ENCODE assay signal across 22 mouse cellular contexts in the genomic region with DNA sequence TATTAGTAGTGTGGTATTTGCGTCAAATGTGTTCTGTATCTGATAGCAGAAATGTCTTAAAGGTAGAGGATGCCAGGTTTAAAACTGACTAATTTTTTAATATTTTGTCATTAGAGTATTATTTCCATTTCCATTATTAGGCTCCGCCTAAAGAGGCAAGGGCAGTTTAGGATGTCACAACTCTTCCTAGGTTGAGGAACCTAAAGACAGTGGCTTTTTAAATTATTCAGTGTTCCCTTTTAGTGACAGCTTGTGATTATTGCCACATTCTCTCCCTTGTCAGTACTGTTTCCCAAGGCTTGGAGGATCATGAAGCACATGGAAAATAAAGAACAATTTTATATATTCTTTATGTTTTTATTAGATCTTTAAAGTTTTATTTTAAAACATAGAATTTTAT.
DNase-seq lines count a peak whose midpoint lies in the region; ATAC-seq and TF ChIP-seq lines count a peak whose summit lies in the region.
"Had no signal": no experiment of that assay in that cellular context is flagged by ENCODE, and none has a peak within 500 bp of the region (broad histone marks: within the 10 kb centered on the region; RNA-seq: fewer than 3 reads in every experiment).

No protein-coding gene starts in this region.

- H3K27ac ChIP-seq in lung, postnatal 0 days (ENCODE audit: low read length) = no peak overlapping the region
- peak overlapping the region; percentile 51 for H3K27ac ChIP-seq in macrophage
- H3K27ac ChIP-seq: embryonic facial prominence, embryonic 15.5 days; forebrain, embryonic 10.5 days; gastrocnemius, adult 2 months; heart, embryonic 13.5 days; hindbrain, embryonic 12.5 days had no signal

- WGBS in lung, postnatal 0 days = 84% methylated on average over 2 of the region's 2 CpGs
- 73% methylated on average over 2 of the region's 2 CpGs for WGBS in macrophage (ENCODE audit: missing documents)

- TF ChIP-seq EP300 in lung, postnatal 0 days (IDR thresholded peaks at IDR 0.05) = no peak

- H3K4me1 ChIP-seq in lung, postnatal 0 days (ENCODE audit: insufficient read depth, low read depth, low read length) = no peaks in the 10 kb centered on the region
- H3K4me1 ChIP-seq in G1E (ENCODE audit: insufficient read depth, low read depth, low read length) = peaks cover 6% of the 10 kb centered on the region; the same call in 1 of the 2 replicates
- H3K4me1 ChIP-seq: embryonic facial prominence, embryonic 15.5 days; hindbrain, embryonic 12.5 days had no signal

- no peaks in the 10 kb centered on the region for H3K27me3 ChIP-seq in lung, postnatal 0 days (replicated peaks; ENCODE audit: insufficient read depth, low read length)
- H3K27me3 ChIP-seq in G1E (ENCODE audit: insufficient read depth, low read length) = no peaks in the 10 kb centered on the region
- H3K27me3 ChIP-seq: embryonic facial prominence, embryonic 15.5 days; heart, embryonic 13.5 days; hindbrain, embryonic 12.5 days had no signal

- H3K79me2 ChIP-seq in macrophage (ENCODE audit: inconsistent target) = no peaks in the 10 kb centered on the region

- no peak overlapping the region for H3K4me3 ChIP-seq in lung, postnatal 0 days (ENCODE audit: low read depth, low read length)
- H3K4me3 ChIP-seq in G1E (ENCODE audit: low read depth, low read length) (no peak overlapping the region), macrophage (ENCODE audit: inconsistent target) (no peak overlapping the region)
- H3K4me3 ChIP-seq: embryonic facial prominence, embryonic 15.5 days; erythroblast, embryonic 14.5 days; forebrain, embryonic 10.5 days; heart, embryonic 13.5 days; hindbrain, embryonic 12.5 days had no signal

- H3K9me3 ChIP-seq in lung, postnatal 0 days (ENCODE audit: low read length) = no peaks in the 10 kb centered on the region
- H3K9me3 ChIP-seq in G1E (replicated peaks) = no peaks in the 10 kb centered on the region
- H3K9me3 ChIP-seq: embryonic facial prominence, embryonic 15.5 days; forebrain, embryonic 10.5 days; heart, embryonic 13.5 days; hindbrain, embryonic 12.5 days had no signal

- H3K36me3 ChIP-seq in lung, postnatal 0 days (ENCODE audit: insufficient read depth, low read length) = no peaks in the 10 kb centered on the region
- no peaks in the 10 kb centered on the region for H3K36me3 ChIP-seq in G1E (replicated peaks)
- H3K36me3 ChIP-seq in macrophage (ENCODE audit: inconsistent target) = no peaks in the 10 kb centered on the region
- H3K36me3 ChIP-seq: embryonic facial prominence, embryonic 15.5 days had no signal

- ATAC-seq in lung, postnatal 0 days = no peak
- peak; percentile 31; the same call in 1 of the 2 replicates for ATAC-seq in G1E (ENCODE audit: extremely low read depth, insufficient number of reproducible peaks, low FRiP score, poor library complexity, severe bottlenecking)
- ATAC-seq: forebrain, embryonic 14.5 days; hindbrain, embryonic 16.5 days had no signal

- H3K4me2 ChIP-seq in lung, postnatal 0 days (replicated peaks; ENCODE audit: low read depth, low read length) = no peak overlapping the region
- H3K4me2 ChIP-seq: embryonic facial prominence, embryonic 15.5 days; heart, embryonic 13.5 days; hindbrain, embryonic 12.5 days had no signal

- DNase-seq in lung, postnatal 0 days (ENCODE audit: low spot score) = peak; percentile 61
- no peak for DNase-seq in lung, adult 18-20 months
- DNase-seq in G1E (ENCODE audit: low spot score) = no peak
- DNase-seq in cerebellum, postnatal 36 days = no peak
- DNase-seq in embryo, embryonic 9.5 days (ENCODE audit: extremely low spot score) = no peak
- no peak for DNase-seq in layer of hippocampus, adult 9-11 months
- DNase-seq: adrenal gland, postnatal 10 days; cerebellum, adult 11 months; cerebellum, adult 8-10 months; cerebellum, postnatal 25 days; gastrocnemius, adult 2 months; gastrocnemius, postnatal 25 days; heart, adult 11 months; heart, postnatal 36 days had no signal

- H3K9ac ChIP-seq in lung, postnatal 0 days (replicated peaks; ENCODE audit: low read depth) = no peak overlapping the region
- H3K9ac ChIP-seq: embryonic facial prominence, embryonic 15.5 days; heart, embryonic 13.5 days; hindbrain, embryonic 12.5 days had no signal

- no peak for TF ChIP-seq CTCF in lung, postnatal 0 days (IDR thresholded peaks at IDR 0.05)
- no peak for TF ChIP-seq CTCF in G1E (IDR thresholded peaks at IDR 0.05; ENCODE audit: low read depth, low read length)
